Mouse (Mus musculus) megakaryocyte, embryonic 14.5 days (primary cell): Measurements from ENCODE around the gene Spns3.

Experiments
- FLI1 ChIP-seq: IDR thresholded peaks from 2 replicates; pipeline ENCODE4 v1.6.1; 2012; ENCODE audit warnings: low read length, inconsistent platforms, mixed read lengths
- GATA1 ChIP-seq: IDR thresholded peaks from 3 replicates; pipeline ENCODE4 v1.6.1; 2012; ENCODE audit warnings: mixed read lengths, low read length, inconsistent platforms, borderline replicate concordance

GRCm38 (mm10) chr11:72453105-72453953 is 97.0 kb downstream of the Spns3 start:
- TF ChIP-seq GATA1 (no peak), FLI1 (no peak)
